ENCODE assay signal across 24 mouse cellular contexts in genomic region chr14:8495691-8496090, GRCm38 (mm10).
"Had no signal": no experiment of that assay in that cellular context is flagged by ENCODE, and none has a peak within 500 bp of the region (broad histone marks: within the 10 kb centered on the region; RNA-seq: fewer than 3 reads in every experiment).

No protein-coding gene starts in this region.

- H3K9me3 ChIP-seq: forebrain, embryonic 15.5 days; heart, embryonic 13.5 days; heart, embryonic 15.5 days; hindbrain, embryonic 13.5 days; hindbrain, embryonic 15.5 days; limb, embryonic 13.5 days; limb, embryonic 15.5 days; liver, embryonic 12.5 days had no signal

- H3K9ac ChIP-seq: forebrain, embryonic 15.5 days; forebrain, postnatal 0 days; heart, embryonic 13.5 days; heart, embryonic 15.5 days; hindbrain, embryonic 13.5 days; hindbrain, embryonic 15.5 days; limb, embryonic 13.5 days; limb, embryonic 15.5 days; liver, embryonic 12.5 days; liver, embryonic 14.5 days had no signal

- H3K27ac ChIP-seq: forebrain, embryonic 15.5 days; heart, adult 2 months; heart, embryonic 13.5 days; heart, embryonic 15.5 days; hindbrain, embryonic 13.5 days; hindbrain, embryonic 15.5 days; hindbrain, postnatal 0 days; kidney, postnatal 0 days; limb, embryonic 13.5 days; limb, embryonic 15.5 days; liver, embryonic 12.5 days; liver, embryonic 14.5 days had no signal

- H3K4me1 ChIP-seq: heart, embryonic 13.5 days; heart, embryonic 15.5 days; hindbrain, embryonic 13.5 days; hindbrain, embryonic 15.5 days; limb, embryonic 13.5 days; limb, embryonic 15.5 days; liver, embryonic 12.5 days had no signal

- DNase-seq: forebrain, postnatal 0 days; gastrocnemius, postnatal 14 days; gastrocnemius, postnatal 36 days; heart, adult 11 months; heart, adult 2 months; heart, postnatal 14 days; heart, postnatal 36 days; layer of hippocampus, adult 9-11 months; layer of hippocampus, postnatal 36 days; left cerebral cortex, postnatal 4 days; lung, adult 18-20 months had no signal

- H3K4me3 ChIP-seq: forebrain, embryonic 15.5 days; heart, adult 2 months; heart, embryonic 13.5 days; heart, embryonic 15.5 days; hindbrain, embryonic 13.5 days; hindbrain, embryonic 15.5 days; limb, embryonic 13.5 days; limb, embryonic 15.5 days; liver, embryonic 12.5 days had no signal

- H3K4me2 ChIP-seq: forebrain, embryonic 15.5 days; heart, embryonic 11.5 days; heart, embryonic 13.5 days; heart, embryonic 15.5 days; hindbrain, embryonic 13.5 days; hindbrain, embryonic 15.5 days; limb, embryonic 13.5 days; limb, embryonic 15.5 days; liver, embryonic 12.5 days had no signal

- H3K36me3 ChIP-seq: forebrain, embryonic 15.5 days; heart, embryonic 13.5 days; heart, embryonic 15.5 days; hindbrain, embryonic 13.5 days; hindbrain, embryonic 15.5 days; limb, embryonic 13.5 days; limb, embryonic 15.5 days; liver, embryonic 12.5 days had no signal

- ATAC-seq: forebrain, embryonic 15.5 days; forebrain, postnatal 0 days; hindbrain, postnatal 0 days; intestine, embryonic 16.5 days; liver, embryonic 12.5 days had no signal

- H3K27me3 ChIP-seq: forebrain, embryonic 15.5 days; heart, embryonic 13.5 days; heart, embryonic 15.5 days; hindbrain, embryonic 13.5 days; hindbrain, embryonic 15.5 days; limb, embryonic 13.5 days; limb, embryonic 15.5 days; liver, embryonic 12.5 days had no signal
